Mouse (Mus musculus) right cerebral cortex, postnatal 4 days (tissue): ENCODE measurements around the gene Ctxn1.

Source experiments
- DNase-seq: peaks from one replicate; pipeline ENCODE4 v3.0.0-alpha.2; 2022

Ctxn1 gene

GRCm38 (mm10) chr8:4249213-4249612, 9.9 kb downstream of the Ctxn1 start:
- DNase-seq: no peak

- DNase-seq: no peak
Observed at GRCm38 (mm10) chr8:4247951-4248540, 11.0 kb downstream of the Ctxn1 start, which contains the start of gene Tgfbr3l. Tgfbr3l (plus strand) TSS chr8:4248214.

- DNase-seq: no peak
Observed at GRCm38 (mm10) chr8:4247241-4247640, 11.8 kb downstream of the Ctxn1 start.

GRCm38 (mm10) chr8:4245737-4246136, 13.3 kb downstream of the Ctxn1 start:
- no peak for DNase-seq

GRCm38 (mm10) chr8:4245061-4245460, 14.0 kb downstream of the Ctxn1 start:
- no peak for DNase-seq

- no peak for DNase-seq
Observed at GRCm38 (mm10) chr8:4239193-4239890, 19.7 kb downstream of the Ctxn1 start.

- peak; percentile 100 for DNase-seq
Observed at GRCm38 (mm10) chr8:4238434-4239192, 20.5 kb downstream of the Ctxn1 start, which contains the start of the genes Map2k7 and Gm49320. Map2k7 (plus strand) TSS chr8:4238740. Gm49320 (plus strand) TSS chr8:4238865.

GRCm38 (mm10) chr8:4237814-4238433, 21.1 kb downstream of the Ctxn1 start:
- DNase-seq: no peak

GRCm38 (mm10) chr8:4230612-4231351, 28.3 kb downstream of the Ctxn1 start:
- DNase-seq: no peak

GRCm38 (mm10) chr8:4229784-4230183, 29.3 kb downstream of the Ctxn1 start:
- no peak for DNase-seq

- no peak for DNase-seq
Observed at GRCm38 (mm10) chr8:4227919-4228318, 31.2 kb downstream of the Ctxn1 start.

- DNase-seq: no peak
Observed at GRCm38 (mm10) chr8:4226739-4227347, 32.2 kb downstream of the Ctxn1 start, which contains the start of gene Lrrc8e. Lrrc8e (plus strand) TSS chr8:4226827.

GRCm38 (mm10) chr8:4226323-4226722, 32.8 kb downstream of the Ctxn1 start:
- DNase-seq: no peak

- no peak for DNase-seq
Observed at GRCm38 (mm10) chr8:4222059-4222458, 37.0 kb downstream of the Ctxn1 start.

GRCm38 (mm10) chr8:4219617-4220016, 39.5 kb downstream of the Ctxn1 start:
- DNase-seq: no peak

GRCm38 (mm10) chr8:4216791-4217621, 42.1 kb downstream of the Ctxn1 start, which contains the start of gene Prr36:
Prr36 (minus strand) TSS chr8:4217459.
- peak; percentile 86 for DNase-seq

GRCm38 (mm10) chr8:4216296-4216695, 42.8 kb downstream of the Ctxn1 start:
- DNase-seq: peak; percentile 40

- no peak for DNase-seq
Observed at GRCm38 (mm10) chr8:4214006-4214980, 44.8 kb downstream of the Ctxn1 start.

GRCm38 (mm10) chr8:4213210-4214005, 45.7 kb downstream of the Ctxn1 start:
- peak; percentile 59 for DNase-seq
